Mouse (Mus musculus): ENCODE measurements around the gene Gnb2. TPM values are rescaled to one million over a fixed set of nuclear protein-coding genes. Genes with fewer than 3 reads are reported as not detected.

Gene Gnb2
- total RNA-seq, 2 experiments from 2014 or later: 517 to 525 TPM

- DNase-seq (ENCODE audit: low spot score in 2 of 2): no peak
Observed at GRCm38 (mm10) chr5:137523396-137524250, 9.7 kb downstream of the Gnb2 start.

GRCm38 (mm10) chr5:137522711-137523110 lies 10.6 kb downstream of the Gnb2 start:
- DNase-seq (ENCODE audit: low spot score in 2 of 2): no peak

- DNase-seq (ENCODE audit: low spot score in 2 of 2): no peak
Observed at GRCm38 (mm10) chr5:137521861-137522260, 11.4 kb downstream of the Gnb2 start.

GRCm38 (mm10) chr5:137519691-137520550 lies 13.4 kb downstream of the Gnb2 start:
- no peak for DNase-seq (ENCODE audit: low spot score in 2 of 2)

- no peak for DNase-seq (ENCODE audit: low spot score in 2 of 2)
Observed at GRCm38 (mm10) chr5:137518436-137518835, 14.9 kb downstream of the Gnb2 start, which contains the start of gene Gigyf1. Gigyf1 (plus strand) TSS chr5:137518548.

GRCm38 (mm10) chr5:137514811-137515210 lies 18.5 kb downstream of the Gnb2 start:
- no peak for DNase-seq (ENCODE audit: low spot score in 2 of 2)

GRCm38 (mm10) chr5:137513951-137514721 lies 19.2 kb downstream of the Gnb2 start:
- DNase-seq (ENCODE audit: low spot score in 2 of 2): no peak

GRCm38 (mm10) chr5:137512847-137513794 lies 20.2 kb downstream of the Gnb2 start:
- peak in 1 of 2 experiments; percentile 16 for DNase-seq (ENCODE audit: low spot score in 2 of 2)

- DNase-seq (ENCODE audit: low spot score in 2 of 2): peak in 1 of 2 experiments; percentile 4
Observed at GRCm38 (mm10) chr5:137511706-137512105, 21.6 kb downstream of the Gnb2 start.

GRCm38 (mm10) chr5:137510573-137511390 lies 22.5 kb downstream of the Gnb2 start:
- peak; percentile 22 to 43 for DNase-seq (ENCODE audit: low spot score in 2 of 2)

GRCm38 (mm10) chr5:137510014-137510501 lies 23.3 kb downstream of the Gnb2 start:
- peak; percentile 78 to 80 for DNase-seq (ENCODE audit: low spot score in 2 of 2)

GRCm38 (mm10) chr5:137504041-137504440 lies 29.3 kb downstream of the Gnb2 start:
- peak in 1 of 2 experiments; percentile 7 for DNase-seq (ENCODE audit: low spot score in 2 of 2)

- peak; percentile 75 to 76 for DNase-seq (ENCODE audit: low spot score in 2 of 2)
Observed at GRCm38 (mm10) chr5:137502667-137503110, 30.6 kb downstream of the Gnb2 start.

GRCm38 (mm10) chr5:137501709-137502666 lies 31.3 kb downstream of the Gnb2 start, which contains the start of gene Pop7:
Pop7 (minus strand) TSS chr5:137502518.
- peak; percentile 100 for DNase-seq (ENCODE audit: low spot score in 2 of 2)

GRCm38 (mm10) chr5:137500186-137500585 lies 33.1 kb downstream of the Gnb2 start:
- no peak for DNase-seq (ENCODE audit: low spot score in 2 of 2)

GRCm38 (mm10) chr5:137493831-137494230 lies 39.5 kb downstream of the Gnb2 start:
- no peak for DNase-seq (ENCODE audit: low spot score in 2 of 2)

GRCm38 (mm10) chr5:137491559-137491958 lies 41.8 kb downstream of the Gnb2 start:
- DNase-seq (ENCODE audit: low spot score in 2 of 2): no peak
